Mouse (Mus musculus) small intestine, adult 2 months (tissue): ENCODE results near the gene Tmem56. TPM values are rescaled to one million over a fixed set of nuclear protein-coding genes. Genes with fewer than 3 reads are reported as not detected.
A peak's percentile ranks its signal among the peaks of the same experiment; 100 is the strongest.

Experiments used
- H3K27ac ChIP-seq: fragments of 200-500 bp; 2 replicates; pipeline ENCODE4 v1.5.1; 2012; ENCODE audit warnings: low read depth, low read length, control low read depth, inconsistent platforms; ENCODE audit not compliant: insufficient read depth
- H3K27me3 ChIP-seq: fragments of 200-500 bp; 2 replicates; pipeline ENCODE4 v1.6.1; 2012; ENCODE audit warnings: mild to moderate bottlenecking, moderate library complexity, low read length, inconsistent platforms; ENCODE audit not compliant: control insufficient read depth, insufficient read depth
- H3K36me3 ChIP-seq: fragments of 200-500 bp; 2 replicates; pipeline ENCODE4 v1.6.1; 2012; ENCODE audit warnings: mild to moderate bottlenecking, low read length, control low read depth, inconsistent platforms; ENCODE audit not compliant: control insufficient read depth, insufficient read depth
- H3K4me1 ChIP-seq: fragments of 200-500 bp; 2 replicates; pipeline ENCODE4 v1.6.1; 2012; ENCODE audit warnings: low read length, inconsistent platforms, mixed read lengths; ENCODE audit not compliant: control insufficient read depth, insufficient read depth, insufficient read length
- H3K4me3 ChIP-seq: fragments of 200-500 bp; 2 replicates; pipeline ENCODE4 v1.5.1; 2012; ENCODE audit warnings: low read depth, mild to moderate bottlenecking, control low read depth, inconsistent platforms, low read length, moderate library complexity
- CTCF ChIP-seq: fragments of 200-500 bp; IDR thresholded peaks from 2 replicates; pipeline ENCODE4 v1.5.1; 2012; ENCODE audit warnings: low read depth, mild to moderate bottlenecking, control low read depth, inconsistent platforms, low read length, moderate library complexity, mixed read lengths; ENCODE audit not compliant: insufficient replicate concordance, insufficient read length; ENCODE audit errors: extremely low read depth
- POLR2A ChIP-seq: fragments of 200-500 bp; IDR thresholded peaks from 2 replicates; pipeline ENCODE4 v1.6.1; 2012; ENCODE audit warnings: low read depth, mild to moderate bottlenecking, control low read depth, inconsistent platforms, low read length, moderate library complexity
- WGBS: fragments of 180-500 bp; shearing (Covaris S2); methylation state at CpG from one replicate; pipeline ENCODE4 v1.1.7; 2018; 5-methylcytosine and 5-hydroxymethylcytosine counted together
- polyA plus RNA-seq: library from polyadenylated mRNA; depleted of rRNA; stranded (reverse); fragments of >200 nt; gene quantifications from 2 replicates; pipeline ENCODE4 v1.2.3, GENCODE M21; 2012; rRNA removed

The Tmem56 gene
- 0.75 and 0.77 TPM in 2 replicates for polyA plus RNA-seq

DNA sequence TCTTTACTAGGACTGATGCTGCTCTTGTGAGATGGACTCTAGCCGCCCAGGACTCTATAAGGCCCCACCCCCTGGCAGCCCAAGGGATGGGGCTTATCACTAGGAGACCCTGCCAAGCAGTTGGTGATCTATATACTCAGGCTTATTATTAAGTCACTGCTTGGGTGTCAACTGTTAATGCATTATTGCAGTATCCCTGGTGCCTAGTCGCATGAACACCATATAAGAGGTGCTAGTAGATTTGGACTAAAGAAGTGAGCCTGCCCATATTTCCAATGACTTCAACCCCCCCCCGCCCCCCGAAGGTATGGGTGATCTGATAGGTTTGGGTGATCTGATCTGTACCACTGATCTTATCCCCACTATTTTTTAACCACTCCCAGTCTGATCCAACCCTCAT, at the start of gene Tmem56:
Gene Tmem56, minus strand, starts transcription at position 101 of the 400 bp plus-strand sequence.
- Histone ChIP-seq H3K27me3 (no peaks in the 10 kb centered on the region), H3K36me3 (no peaks in the 10 kb centered on the region), H3K4me1 (no peaks in the 10 kb centered on the region), H3K27ac (no peak within 1 kb of the TSS), H3K4me3 (no peak within 1 kb of the TSS)
- WGBS = 85% methylated on average over 4 of the region's 4 CpGs
- no peak for TF ChIP-seq POLR2A
- TF ChIP-seq CTCF = no peak

DNA sequence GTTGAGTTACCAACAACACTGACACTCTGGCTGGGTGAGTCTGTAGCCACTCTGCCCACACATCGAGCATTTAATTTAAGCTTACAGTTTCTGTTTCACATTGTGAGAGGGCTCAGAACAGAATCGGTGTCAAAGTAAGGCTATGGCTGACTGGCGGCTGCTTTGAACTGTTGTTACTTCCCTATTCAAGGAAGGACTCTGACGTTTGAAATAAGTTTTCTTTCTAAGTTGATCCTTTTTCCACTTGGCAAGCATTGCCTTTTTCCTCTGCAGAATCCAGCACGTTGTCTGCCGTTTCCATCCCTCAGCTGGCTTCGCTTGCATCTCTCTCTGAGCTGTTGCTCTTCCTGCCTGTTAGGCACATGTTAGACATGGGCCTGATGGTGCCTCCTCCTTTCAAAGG, 47.3 kb upstream of the Tmem56 start:
- no peak for TF ChIP-seq POLR2A
- no peak for TF ChIP-seq CTCF
- no peaks in the 10 kb centered on the region; the same call in 1 of the 2 replicates for H3K36me3 ChIP-seq
- no peak overlapping the region for H3K4me3 ChIP-seq
- peaks cover 2% of the 10 kb centered on the region; the same call in 1 of the 2 replicates for H3K4me1 ChIP-seq
- H3K27ac ChIP-seq = peak overlapping the region; percentile 35; the same call in 1 of the 2 replicates
- no peaks in the 10 kb centered on the region for H3K27me3 ChIP-seq
- WGBS = 49% methylated on average over 7 of the region's 7 CpGs

GRCm38 (mm10) chr3:121329647-121330046, 46.7 kb upstream of the Tmem56 start:
- H3K27ac ChIP-seq = peak overlapping the region; percentile 35
- 75% methylated on average over 10 of the region's 10 CpGs for WGBS
- TF ChIP-seq CTCF = no peak
- TF ChIP-seq POLR2A = no peak
- H3K4me3 ChIP-seq = no peak overlapping the region
- no peaks in the 10 kb centered on the region for H3K27me3 ChIP-seq
- H3K4me1 ChIP-seq = peaks cover 2% of the 10 kb centered on the region; the same call in 1 of the 2 replicates
- H3K36me3 ChIP-seq = no peaks in the 10 kb centered on the region; the same call in 1 of the 2 replicates

DNA sequence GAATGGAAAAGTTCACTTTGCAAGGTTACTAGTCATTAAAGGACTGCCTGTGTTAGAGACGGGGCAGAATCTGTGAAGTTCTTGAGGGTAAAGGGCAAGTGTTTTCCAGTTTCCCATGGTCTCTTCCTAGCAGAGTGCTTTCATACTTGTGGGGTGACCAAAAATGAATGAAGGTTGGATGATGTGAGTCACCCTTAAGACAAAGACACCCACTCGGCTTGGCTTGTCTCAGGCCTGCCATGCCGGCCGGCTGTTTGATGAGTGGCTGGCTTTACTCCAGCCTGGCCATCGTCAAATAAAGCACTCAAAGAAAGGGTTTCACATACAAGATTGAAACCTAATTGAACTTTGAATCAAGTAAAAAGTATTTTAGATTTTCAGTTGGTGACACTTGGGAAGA, 44.5 kb upstream of the Tmem56 start:
- H3K4me1 ChIP-seq = peaks cover 2% of the 10 kb centered on the region; the same call in 1 of the 2 replicates
- H3K4me3 ChIP-seq = no peak overlapping the region
- peaks cover 3% of the 10 kb centered on the region for H3K36me3 ChIP-seq
- no peaks in the 10 kb centered on the region for H3K27me3 ChIP-seq
- 84% methylated on average over 5 of the region's 5 CpGs for WGBS
- H3K27ac ChIP-seq = no peak overlapping the region
- TF ChIP-seq POLR2A (no peak), CTCF (no peak)

- TF ChIP-seq POLR2A = no peak
- TF ChIP-seq CTCF = no peak
- no peak overlapping the region for H3K4me3 ChIP-seq
- H3K27ac ChIP-seq = no peak overlapping the region
- no peaks in the 10 kb centered on the region for H3K27me3 ChIP-seq
- peaks cover 5% of the 10 kb centered on the region for H3K36me3 ChIP-seq
- WGBS = 99% methylated on average over 15 of the region's 15 CpGs
- H3K4me1 ChIP-seq = no peaks in the 10 kb centered on the region
These were observed 40.5 kb upstream of the Tmem56 start for GRCm38 (mm10) chr3:121323371-121323770.

DNA sequence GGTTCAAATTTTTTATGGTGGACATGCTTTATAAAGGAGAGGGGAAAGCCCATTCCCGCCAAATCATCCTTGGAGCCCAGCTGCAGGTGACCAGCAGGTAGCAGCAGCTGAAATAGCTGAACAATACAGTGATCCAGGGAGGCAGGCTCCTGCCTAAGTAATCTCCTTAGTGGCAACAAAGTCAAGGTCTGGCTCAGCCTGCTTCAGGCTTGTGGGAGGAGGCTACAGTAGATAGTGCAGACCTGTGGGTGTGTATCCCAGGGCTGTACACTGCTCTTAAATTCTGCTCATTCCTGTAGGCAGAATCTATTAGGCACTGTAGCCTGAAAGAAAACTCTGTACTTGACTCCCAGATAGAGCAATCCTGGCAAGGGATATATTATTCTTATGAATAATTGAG, 38.0 kb upstream of the Tmem56 start:
- Histone ChIP-seq H3K27ac (no peak overlapping the region), H3K36me3 (peaks cover 5% of the 10 kb centered on the region), H3K4me1 (no peaks in the 10 kb centered on the region), H3K27me3 (no peaks in the 10 kb centered on the region), H3K4me3 (no peak overlapping the region)
- TF ChIP-seq CTCF = no peak
- TF ChIP-seq POLR2A = no peak
- WGBS = 94% methylated on average over 1 of the region's 1 CpGs

- TF ChIP-seq CTCF (no peak), POLR2A (no peak)
- no peak overlapping the region for H3K27ac ChIP-seq
- H3K4me1 ChIP-seq = no peaks in the 10 kb centered on the region
- no peak overlapping the region for H3K4me3 ChIP-seq
- 93% methylated on average over 6 of the region's 6 CpGs for WGBS
- no peaks in the 10 kb centered on the region for H3K27me3 ChIP-seq
- H3K36me3 ChIP-seq = peaks cover 5% of the 10 kb centered on the region
These were observed 37.0 kb upstream of the Tmem56 start for GRCm38 (mm10) chr3:121319906-121320305.
